12 mouse cellular contexts compared by ENCODE assay signal in the genomic region with DNA sequence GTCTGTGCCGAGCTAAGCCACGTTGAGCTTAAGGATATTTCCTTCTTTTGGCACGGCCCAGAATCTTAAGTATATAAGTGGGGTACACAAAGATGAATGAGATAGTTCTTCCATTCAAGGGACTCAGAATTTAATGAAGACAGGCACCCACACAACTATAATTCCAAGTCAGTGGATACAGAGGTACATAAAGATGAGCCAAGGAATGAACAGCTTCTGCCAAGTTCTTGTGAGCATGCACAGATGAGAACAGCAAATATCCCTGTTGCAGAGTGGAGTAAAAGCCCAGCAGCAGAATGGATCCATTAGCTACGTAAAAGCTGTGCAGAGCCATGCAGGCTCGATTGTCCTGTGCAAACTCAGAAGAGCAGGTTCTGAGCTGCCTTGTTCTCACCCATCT.
"Had no signal": no experiment of that assay in that cellular context is flagged by ENCODE, and none has a peak within 500 bp of the region (broad histone marks: within the 10 kb centered on the region; RNA-seq: fewer than 3 reads in every experiment).

No protein-coding gene starts in this region.

- DNase-seq: retina, postnatal 1 day; right cerebral cortex, adult 18-20 months; right cerebral cortex, postnatal 14 days; right cerebral cortex, postnatal 25 days; right cerebral cortex, postnatal 4 days; spleen, adult 18-20 months; thymus, adult 18-20 months; thymus, adult 2 months; thymus, postnatal 14 days; thymus, postnatal 25 days; thymus, postnatal 36 days; thymus, postnatal 4 days had no signal
